19 mouse cellular contexts compared by ENCODE assay signal in genomic region chr13:95730491-95730890, GRCm38 (mm10).
"Had no signal": no experiment of that assay in that cellular context is flagged by ENCODE, and none has a peak within 500 bp of the region (broad histone marks: within the 10 kb centered on the region; RNA-seq: fewer than 3 reads in every experiment).

No protein-coding gene starts in this region.

- DNase-seq: lung, adult 18-20 months; lung, embryonic 14.5 days; lung, postnatal 14 days; lung, postnatal 4 days; midbrain, embryonic 14.5 days; retina, postnatal 1 day; right cerebral cortex, adult 18-20 months; right cerebral cortex, postnatal 25 days; right cerebral cortex, postnatal 4 days; spleen, adult 18-20 months; thymus, adult 18-20 months; thymus, postnatal 14 days; thymus, postnatal 36 days had no signal

- H3K4me1 ChIP-seq: midbrain, embryonic 10.5 days; midbrain, embryonic 12.5 days; neural tube, embryonic 13.5 days; neural tube, embryonic 15.5 days had no signal

- H3K4me3 ChIP-seq: midbrain, embryonic 10.5 days; midbrain, embryonic 12.5 days; myocyte; neural tube, embryonic 13.5 days; neural tube, embryonic 15.5 days had no signal

- H3K9me3 ChIP-seq: midbrain, embryonic 10.5 days; midbrain, embryonic 12.5 days; neural tube, embryonic 13.5 days; neural tube, embryonic 15.5 days had no signal

- H3K4me2 ChIP-seq: lung, embryonic 14.5 days; midbrain, embryonic 12.5 days; neural tube, embryonic 13.5 days; neural tube, embryonic 15.5 days had no signal

- H3K27me3 ChIP-seq: midbrain, embryonic 12.5 days; neural tube, embryonic 13.5 days; neural tube, embryonic 15.5 days had no signal

- H3K27ac ChIP-seq: midbrain, embryonic 10.5 days; midbrain, embryonic 12.5 days; neural tube, embryonic 13.5 days; neural tube, embryonic 15.5 days had no signal

- H3K9ac ChIP-seq: lung, embryonic 14.5 days; midbrain, embryonic 12.5 days; neural tube, embryonic 13.5 days; neural tube, embryonic 15.5 days had no signal

- H3K36me3 ChIP-seq: neural tube, embryonic 13.5 days; neural tube, embryonic 15.5 days had no signal

- ATAC-seq: midbrain, embryonic 16.5 days had no signal
